Mouse (Mus musculus) liver, embryonic 14.5 days (tissue): Measurements from ENCODE around the gene Mecom.

Experiments used
- CTCF ChIP-seq: IDR thresholded peaks from 2 replicates; pipeline ENCODE4 v1.5.1; 2016; ENCODE audit warnings: antibody characterized with exemption, low read depth, control low read depth
- EP300 ChIP-seq: IDR thresholded peaks from 2 replicates; pipeline ENCODE4 v1.6.1; 2016; ENCODE audit warnings: antibody characterized with exemption, low read depth

GRCm38 (mm10) chr3:30038545-30038944, 509.3 kb downstream of the Mecom start:
- TF ChIP-seq CTCF (no peak), EP300 (no peak)
